Mouse (Mus musculus) thymus, adult 2 months (tissue): Measurements from ENCODE around the gene Tstd2.

Experiments
- CTCF ChIP-seq: fragments of 200-500 bp; IDR thresholded peaks from 2 replicates; pipeline ENCODE4 v1.5.1; 2012; ENCODE audit warnings: mild to moderate bottlenecking, control low read depth, low read length, moderate library complexity, borderline replicate concordance; ENCODE audit not compliant: control insufficient read depth, poor library complexity, insufficient read depth; ENCODE audit errors: extremely low read depth
- POLR2A ChIP-seq: fragments of 200-500 bp; IDR thresholded peaks from 2 replicates; pipeline ENCODE4 v1.6.1; 2012; ENCODE audit warnings: mild to moderate bottlenecking, low read length, control low read depth, moderate library complexity; ENCODE audit not compliant: control insufficient read depth, poor library complexity, insufficient read depth; ENCODE audit errors: extremely low read depth

DNA sequence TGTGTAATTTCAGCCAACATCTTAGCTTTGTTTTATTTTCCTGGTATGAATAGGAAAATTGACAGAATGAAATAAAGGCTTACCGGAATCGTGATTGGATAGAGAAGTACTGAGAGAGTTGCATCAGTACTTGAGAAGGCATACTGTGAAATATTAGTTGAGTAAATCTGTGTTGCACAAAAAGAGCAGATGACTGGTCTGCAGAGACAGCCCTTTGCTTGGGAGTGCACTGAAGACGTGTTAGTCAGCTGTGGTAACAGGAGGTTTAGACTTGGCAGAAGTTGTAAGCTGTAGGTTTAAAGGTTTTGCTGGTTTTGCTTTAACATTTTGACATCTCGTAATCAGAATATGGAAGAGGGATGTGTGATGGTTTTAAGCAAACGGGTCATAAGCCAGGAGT is 27.3 kb upstream of the Tstd2 start:
- TF ChIP-seq CTCF, result no peak
- TF ChIP-seq POLR2A, result no peak
